Mouse (Mus musculus) activated CD4-positive, CD25-positive, alpha-beta regulatory T cell (primary cell): ENCODE data around the gene Dqx1. TPM values are rescaled to one million over a fixed set of nuclear protein-coding genes. Genes with fewer than 3 reads are reported as not detected.

Experiments
- polyA plus RNA-seq, 2 experiments: library from polyadenylated mRNA; unstranded; fragments of 100-300 nt; shearing (Covaris generic); gene quantifications; one replicate each; pipeline ENCODE4 v1.2.1; 2017

Dqx1 gene
- 1 to 10 TPM in 1 of 2 experiments, under 1 TPM in 1; 0.52 to 2.8 TPM for polyA plus RNA-seq

DNA sequence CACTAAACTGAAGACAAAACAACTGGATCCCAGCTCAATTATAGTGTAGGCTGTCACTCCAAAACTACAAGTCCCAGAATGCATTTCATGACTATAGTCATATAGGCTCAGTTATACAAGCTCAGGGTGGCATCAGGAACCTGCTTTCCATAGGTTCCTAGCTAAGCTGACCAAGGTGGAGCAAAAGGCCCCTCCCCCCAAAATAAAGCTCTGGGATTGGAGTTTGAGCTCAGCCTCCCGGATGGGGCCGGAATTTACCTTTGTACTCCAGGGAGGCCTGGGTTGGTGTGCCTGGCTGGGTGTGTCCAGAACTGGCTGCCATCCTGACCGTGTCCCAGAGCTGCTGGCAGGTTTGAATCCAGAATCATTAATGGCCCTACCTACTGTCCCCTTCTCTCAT is at the start of gene Dqx1:
TSS of gene Dqx1 (plus strand) at position 55 of the 400 bp plus-strand sequence.

DNA sequence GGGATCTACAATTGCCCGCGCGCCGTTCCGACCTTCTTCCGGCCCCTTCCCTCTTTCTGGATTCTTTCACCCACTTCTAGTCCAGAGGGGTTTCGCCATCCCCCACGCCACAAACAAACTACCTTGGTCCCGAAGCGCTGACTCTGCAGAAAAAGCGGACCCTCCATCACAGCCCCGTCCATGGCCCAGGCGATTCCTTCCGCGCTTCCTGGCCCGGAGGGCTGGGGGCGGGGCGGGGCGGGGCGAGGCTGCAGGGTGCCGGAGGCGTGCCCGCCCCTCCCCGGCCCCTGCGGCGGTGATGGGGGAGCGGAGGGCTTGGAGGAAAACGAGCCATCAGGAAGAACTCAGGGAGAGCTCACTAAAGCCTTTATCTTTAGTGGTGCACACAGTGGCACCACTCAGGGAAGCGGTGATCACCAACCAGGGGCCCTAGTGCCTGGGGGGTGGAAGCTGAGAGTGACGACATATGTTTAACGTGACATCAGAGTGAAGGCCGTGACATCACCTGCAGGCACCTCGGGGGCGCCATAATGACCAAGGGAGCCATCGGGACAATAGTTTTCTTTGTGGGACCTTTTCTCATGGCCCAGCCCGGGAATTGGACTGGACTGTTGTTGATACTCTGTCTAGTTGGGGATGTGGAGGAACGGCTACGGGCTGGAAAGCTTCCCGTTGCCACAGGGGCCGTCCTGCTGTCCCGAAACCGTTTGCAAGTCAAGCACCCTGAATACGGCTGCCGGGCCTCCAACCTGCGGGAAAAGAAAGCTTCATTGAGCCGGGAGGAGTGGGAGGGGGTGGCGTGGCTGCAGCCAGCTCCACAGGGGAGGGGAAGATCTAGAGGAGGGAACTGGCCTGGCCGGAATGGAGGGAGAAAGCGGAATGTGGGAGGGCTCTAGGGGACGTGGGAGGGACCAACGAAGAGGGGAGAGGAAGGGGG is 24.1 kb upstream of the Dqx1 start, which contains the start of the genes Dok1 and Loxl3:
TSS of gene Dok1 (minus strand) at position 223 of the 937 bp plus-strand sequence.
TSS of gene Loxl3 (plus strand) at position 925 of the 937 bp plus-strand sequence.

DNA sequence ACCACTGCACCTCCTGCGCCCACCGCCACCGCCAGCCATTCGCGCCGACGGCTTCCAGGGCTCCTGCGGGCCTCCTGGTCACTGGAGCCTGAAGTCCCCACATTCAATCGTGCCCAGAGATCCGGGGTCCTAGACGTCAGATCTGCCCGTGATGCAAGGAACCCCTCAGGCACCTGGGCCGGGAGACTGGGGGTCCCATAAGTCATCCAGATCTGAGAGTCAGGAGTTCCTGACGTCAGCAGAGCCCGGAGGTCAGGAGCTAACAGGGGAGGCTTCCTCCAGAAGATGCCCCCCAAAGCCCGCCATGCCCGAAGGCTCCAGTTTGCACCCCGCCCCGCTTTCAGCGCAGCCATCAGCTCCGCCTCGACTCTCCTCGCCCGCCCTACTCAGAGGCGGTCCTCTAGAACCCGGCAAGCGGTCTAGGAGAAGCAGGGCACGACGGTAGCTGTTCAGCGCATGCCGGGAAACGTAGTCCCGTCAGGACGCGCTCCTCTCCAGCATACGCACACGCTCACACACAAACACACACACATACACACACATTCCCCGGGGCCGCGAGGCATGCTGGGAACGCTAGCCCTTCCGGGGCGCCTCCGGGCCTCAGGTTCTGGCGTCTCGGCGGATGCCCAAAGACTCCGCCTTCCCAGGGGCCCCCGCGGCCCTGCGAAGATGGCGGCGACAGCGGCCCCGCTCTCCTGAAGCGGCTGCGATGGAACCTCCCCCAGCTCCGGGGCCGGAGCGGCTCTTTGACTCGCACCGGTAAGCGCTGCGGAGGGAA is 3.4 kb upstream of the Dqx1 start, which contains the start of gene Aup1:
TSS of gene Aup1 (plus strand) at position 448 of the 778 bp plus-strand sequence.

GRCm38 (mm10) chr6:83054871-83055431 is 2.7 kb upstream of the Dqx1 start, which contains the start of gene Htra2:
Gene Htra2, minus strand, starts transcription at chr6:83055273.

DNA sequence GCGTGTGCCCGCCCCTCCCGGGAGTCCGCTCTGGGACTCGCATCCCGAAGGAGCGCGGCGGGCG is 12.4 kb downstream of the Dqx1 start, which contains the start of gene Tlx2:
TSS of gene Tlx2 (minus strand) at position 47 of the 64 bp plus-strand sequence.

GRCm38 (mm10) chr6:83077630-83078323 is 20.1 kb downstream of the Dqx1 start, which contains the start of gene Pcgf1:
Gene Pcgf1, plus strand, starts transcription at chr6:83077869.

DNA sequence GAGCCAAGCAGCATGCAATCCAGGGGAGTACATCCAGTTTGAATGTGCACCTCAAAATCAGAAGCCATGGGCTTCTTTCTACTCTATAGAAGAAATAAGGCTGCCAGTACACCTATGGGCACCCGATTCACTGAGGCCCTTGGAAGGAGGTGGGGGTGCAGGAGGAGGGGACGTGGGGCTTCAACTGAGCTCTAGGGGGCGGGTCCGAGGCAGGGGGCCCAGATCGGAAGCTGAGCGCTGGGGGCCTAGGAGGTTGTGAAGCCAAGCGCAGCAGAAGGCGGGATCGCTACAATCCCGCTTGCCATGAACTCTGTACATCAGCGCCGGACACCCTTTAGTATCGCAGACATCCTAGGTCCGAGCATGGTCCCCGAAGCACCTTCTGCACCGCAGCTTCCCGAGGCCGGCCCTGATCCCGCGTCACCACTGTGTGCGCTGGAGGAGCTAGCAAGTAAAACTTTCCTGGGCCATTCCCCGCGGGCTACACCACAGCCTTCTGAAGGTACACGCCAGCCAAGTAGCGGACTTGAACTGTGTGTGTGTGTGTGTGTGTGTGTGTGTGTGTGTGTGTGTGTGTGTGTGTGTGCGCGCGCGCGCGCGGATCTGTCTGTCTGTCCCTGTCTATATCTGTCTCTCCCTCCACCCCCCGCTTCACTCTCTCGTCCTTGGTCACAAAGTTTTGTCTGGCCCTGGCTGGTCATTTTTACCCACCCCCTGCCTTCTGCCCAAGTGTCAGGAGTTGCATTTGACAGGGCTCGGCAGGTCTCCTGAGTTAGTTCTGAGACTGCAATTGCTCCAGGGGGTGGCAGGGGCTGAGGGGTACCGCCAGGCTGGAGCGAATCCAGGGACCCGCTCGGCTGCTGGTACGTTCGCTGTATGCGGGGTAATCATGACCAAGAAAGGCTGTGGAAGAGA is 28.7 kb downstream of the Dqx1 start, which contains the start of gene Lbx2:
TSS of gene Lbx2 (plus strand) at position 247 of the 915 bp plus-strand sequence.

GRCm38 (mm10) chr6:83101316-83101687 is 43.7 kb downstream of the Dqx1 start, which contains the start of the genes Ccdc142 and Gm42688:
Gene Ccdc142, plus strand, starts transcription at chr6:83101601.
Gene Gm42688, plus strand, starts transcription at chr6:83101617.

DNA sequence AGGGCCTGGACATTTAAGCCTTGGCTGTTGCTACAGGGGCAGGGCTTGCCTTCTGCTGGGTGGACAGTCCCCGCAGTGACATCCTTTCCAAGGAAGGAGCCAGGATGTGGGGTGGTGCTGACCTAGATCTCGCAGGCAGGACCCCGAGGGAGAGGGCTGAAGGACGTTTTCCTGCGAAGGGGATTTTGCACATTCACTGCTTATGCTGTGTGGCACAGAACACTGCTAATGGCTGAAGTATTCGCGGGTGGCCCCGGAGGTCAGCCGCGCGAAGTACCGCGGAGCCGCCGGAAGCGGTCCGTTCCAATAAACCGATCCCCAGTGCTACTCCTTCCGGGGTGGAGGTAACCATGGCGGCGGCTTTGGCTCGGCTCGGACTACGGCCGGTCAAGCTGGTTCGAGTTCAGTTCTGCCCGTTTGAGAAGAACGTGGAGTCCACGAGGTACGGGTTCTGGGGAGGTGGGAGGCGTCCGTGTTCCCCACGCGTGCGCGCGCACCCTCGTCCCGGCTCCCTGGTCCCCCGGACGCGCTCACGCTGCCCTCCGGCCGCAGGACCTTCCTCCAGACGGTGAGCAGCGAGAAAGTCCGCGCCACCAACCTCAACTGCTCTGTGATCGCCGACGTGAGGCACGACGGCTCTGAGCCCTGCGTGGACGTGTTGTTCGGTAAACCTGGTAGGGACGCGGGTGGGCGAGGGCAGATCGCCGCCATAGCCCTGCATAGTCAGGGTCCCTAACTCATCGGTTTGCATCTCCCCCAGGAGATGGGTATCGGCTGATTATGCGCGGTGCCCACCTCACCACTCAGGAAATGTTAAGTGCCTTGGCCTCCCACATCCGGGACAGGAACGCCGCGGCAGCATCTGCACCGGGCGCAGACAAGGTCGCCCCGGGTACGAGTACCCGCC is 51.4 kb downstream of the Dqx1 start, which contains the start of gene Mrpl53:
TSS of gene Mrpl53 (plus strand) at position 279 of the 907 bp plus-strand sequence.

GRCm38 (mm10) chr6:83115011-83115671 is 57.5 kb downstream of the Dqx1 start, which contains the start of gene Mogs:
Gene Mogs, plus strand, starts transcription at chr6:83115496.

Other genes starting within 250 kb of the Dqx1 start
- gene Sema4f, start 118.1 kb upstream of the Dqx1 start, polyA plus RNA-seq = 10 to 100 TPM in 1 of 2 experiments, 1 to 10 TPM in 1; 7.2 to 10.4 TPM
- gene M1ap, start 110.9 kb upstream of the Dqx1 start, polyA plus RNA-seq = under 1 TPM; 0.20 to 0.56 TPM
- 10 to 100 TPM; 32.4 to 50.7 TPM for gene Dok1, start 24.4 kb upstream of the Dqx1 start, polyA plus RNA-seq
- gene Loxl3, start 23.7 kb upstream of the Dqx1 start, polyA plus RNA-seq = under 1 TPM; 0.33 to 0.43 TPM
- 100 to 1,000 TPM; 423 to 439 TPM for gene Aup1, start 3.3 kb upstream of the Dqx1 start, polyA plus RNA-seq
- 10 to 100 TPM; 41.1 to 48.9 TPM for gene Htra2, start 2.6 kb upstream of the Dqx1 start, polyA plus RNA-seq
- under 1 TPM in 1 of 2 experiments, not detected in 1; 0.11 TPM for gene Tlx2, start 12.4 kb downstream of the Dqx1 start, polyA plus RNA-seq
- 10 to 100 TPM; 34.0 to 46.7 TPM for gene Pcgf1, start 20.0 kb downstream of the Dqx1 start, polyA plus RNA-seq
- gene Lbx2, start 28.5 kb downstream of the Dqx1 start, polyA plus RNA-seq = under 1 TPM; 0.22 to 0.33 TPM
- 1 to 10 TPM; 3.9 to 7.1 TPM for gene Ccdc142, start 43.8 kb downstream of the Dqx1 start, polyA plus RNA-seq
- gene Gm42688, start 43.8 kb downstream of the Dqx1 start, polyA plus RNA-seq = 1 to 10 TPM; 6.6 to 8.2 TPM
- gene Mrpl53, start 51.2 kb downstream of the Dqx1 start, polyA plus RNA-seq = 10 to 100 TPM; 51.7 to 65.2 TPM
- gene Mogs, start 57.7 kb downstream of the Dqx1 start, polyA plus RNA-seq = 10 to 100 TPM; 86.0 to 98.4 TPM
- 10 to 100 TPM; 63.4 to 63.9 TPM for gene Wbp1, start 63.7 kb downstream of the Dqx1 start, polyA plus RNA-seq
- 10 to 100 TPM; 38.5 to 41.6 TPM for gene Ino80b, start 67.6 kb downstream of the Dqx1 start, polyA plus RNA-seq
- under 1 TPM; 0.26 to 0.30 TPM for gene Rtkn, start 77.6 kb downstream of the Dqx1 start, polyA plus RNA-seq
- under 1 TPM; 0.38 to 0.82 TPM for gene Wdr54, start 98.6 kb downstream of the Dqx1 start, polyA plus RNA-seq
- not detected for gene 1700003E16Rik, start 98.6 kb downstream of the Dqx1 start, polyA plus RNA-seq
- gene Dctn1, start 108.1 kb downstream of the Dqx1 start, polyA plus RNA-seq = 10 to 100 TPM; 43.0 to 63.2 TPM
- gene Slc4a5, start 162.0 kb downstream of the Dqx1 start, polyA plus RNA-seq = under 1 TPM; 0.06 to 0.57 TPM